Mouse (Mus musculus) liver, postnatal 0 days (tissue): ENCODE data around the gene Rab35.

Experiments used
- CTCF ChIP-seq: sonication (generic); IDR thresholded peaks from 2 replicates; pipeline ENCODE4 v1.5.1; 2016; ENCODE audit warnings: antibody characterized with exemption, low read depth
- EP300 ChIP-seq: IDR thresholded peaks from 2 replicates; pipeline ENCODE4 v1.6.1; 2016; ENCODE audit warnings: antibody characterized with exemption, low read depth, mild to moderate bottlenecking

DNA sequence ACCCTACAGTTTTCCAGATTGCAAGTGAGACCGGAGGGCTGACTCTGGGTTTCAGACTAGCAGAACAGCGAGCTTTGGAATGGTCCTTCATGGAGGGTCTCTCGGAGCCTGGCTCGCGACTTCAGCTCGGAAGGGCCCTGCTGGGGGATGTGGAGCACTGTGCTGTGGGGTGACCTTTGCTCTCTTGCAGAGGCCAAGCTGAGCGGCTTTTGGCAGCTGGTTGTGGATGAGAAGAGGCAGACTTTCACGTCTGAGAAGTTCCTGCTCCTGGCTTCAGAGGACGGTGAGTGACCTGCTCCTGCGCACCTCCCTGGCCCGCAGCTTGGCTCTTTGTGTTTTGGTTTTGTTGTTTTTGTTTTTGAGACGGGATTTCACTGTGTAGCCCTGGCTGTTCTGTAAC lies 46.1 kb upstream of the Rab35 start:
- no peak for TF ChIP-seq EP300
- no peak for TF ChIP-seq CTCF
